Mouse (Mus musculus) heart, adult 9 months (tissue): ENCODE measurements around the gene Hdac4.

Source experiments
- DNase-seq, 2 experiments: peaks; one replicate each; pipeline ENCODE4 v3.0.0; 2022; ENCODE audit warnings: low spot score in 2 of 2

The Hdac4 gene

DNA sequence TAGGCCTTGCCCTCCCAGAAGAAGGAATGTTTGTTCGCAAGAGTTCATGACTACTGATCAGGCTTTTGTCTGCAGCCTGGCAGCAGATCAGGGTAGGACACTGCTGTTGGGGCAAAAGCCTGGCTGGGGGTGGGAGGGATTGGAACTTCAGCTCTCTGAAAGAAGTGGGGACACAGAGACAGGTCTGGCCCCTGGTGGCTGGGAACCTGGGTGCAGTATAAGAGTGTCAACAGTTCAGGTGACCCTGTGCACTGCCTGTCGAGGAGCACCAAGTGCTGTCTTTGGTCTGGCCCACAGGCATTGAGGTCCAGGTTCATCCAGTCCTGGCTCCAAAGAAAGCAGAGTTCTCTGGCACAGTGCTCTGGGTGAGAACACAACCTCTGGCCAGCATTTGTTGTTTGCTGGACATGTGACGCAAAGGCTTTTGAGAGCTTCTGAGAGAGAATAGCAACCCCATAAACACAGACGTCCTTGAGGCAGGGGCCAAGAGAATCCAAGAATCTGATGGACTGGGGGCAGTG, 95.1 kb downstream of the Hdac4 start:
- peak; percentile 81 for DNase-seq

DNA sequence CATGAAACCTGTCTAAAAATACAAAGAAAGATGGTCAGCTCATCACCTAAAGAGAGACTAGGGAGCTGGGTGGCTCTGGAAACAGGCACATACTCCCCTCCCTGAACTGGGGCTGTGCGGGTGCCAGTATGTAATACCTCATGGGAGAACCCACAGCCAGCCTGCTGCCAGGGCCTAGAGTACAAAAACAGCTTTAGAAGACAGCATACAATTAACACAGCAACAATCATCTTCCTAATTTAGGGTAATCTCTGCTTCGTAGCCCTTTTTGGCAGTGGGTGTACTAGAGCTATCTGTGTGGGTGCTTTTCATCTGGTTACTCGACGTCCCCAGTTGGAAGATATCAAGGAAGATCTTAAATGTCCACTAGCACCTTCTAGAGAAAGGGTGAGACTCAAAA, 95.5 kb downstream of the Hdac4 start:
- DNase-seq = no peak

DNA sequence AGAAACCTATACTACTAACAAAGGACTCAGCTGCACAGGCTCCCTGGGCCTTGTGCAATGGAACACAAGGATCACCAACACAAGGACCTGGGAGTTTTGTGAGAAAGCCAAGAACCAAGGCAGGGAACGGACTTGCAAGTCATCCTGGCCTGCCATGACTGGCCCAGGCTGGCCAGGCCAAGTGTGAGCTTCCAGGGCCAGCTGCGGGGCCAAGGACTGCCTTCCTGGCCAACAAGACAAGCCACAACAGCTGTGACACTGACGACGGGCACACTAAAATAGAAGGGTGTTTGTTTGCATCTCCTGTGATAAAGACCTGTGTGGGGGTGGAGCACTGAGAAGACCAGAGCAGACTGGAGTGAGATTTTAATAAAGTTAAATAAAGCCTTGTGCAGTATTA, 96.0 kb downstream of the Hdac4 start:
- peak; percentile 59 to 75 for DNase-seq

DNA sequence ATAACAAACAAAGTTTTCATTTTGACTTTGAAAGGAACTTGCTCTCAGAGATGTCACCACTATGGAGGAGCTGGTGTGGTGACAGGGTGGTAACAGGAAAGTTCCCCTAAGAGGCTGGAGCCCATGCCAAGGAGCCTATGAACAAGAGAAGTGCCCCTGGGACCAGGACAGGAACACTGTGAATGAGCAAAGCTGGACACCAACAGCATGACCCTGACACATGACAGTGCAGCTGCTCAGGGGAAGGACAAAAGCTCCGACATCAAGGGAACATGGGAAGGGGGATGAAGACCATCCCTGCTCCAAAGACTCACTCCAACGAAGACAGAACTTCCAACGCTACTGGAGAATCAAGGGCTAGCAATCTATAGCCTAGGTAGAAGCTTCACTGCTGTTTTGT, 97.0 kb downstream of the Hdac4 start:
- no peak for DNase-seq

DNA sequence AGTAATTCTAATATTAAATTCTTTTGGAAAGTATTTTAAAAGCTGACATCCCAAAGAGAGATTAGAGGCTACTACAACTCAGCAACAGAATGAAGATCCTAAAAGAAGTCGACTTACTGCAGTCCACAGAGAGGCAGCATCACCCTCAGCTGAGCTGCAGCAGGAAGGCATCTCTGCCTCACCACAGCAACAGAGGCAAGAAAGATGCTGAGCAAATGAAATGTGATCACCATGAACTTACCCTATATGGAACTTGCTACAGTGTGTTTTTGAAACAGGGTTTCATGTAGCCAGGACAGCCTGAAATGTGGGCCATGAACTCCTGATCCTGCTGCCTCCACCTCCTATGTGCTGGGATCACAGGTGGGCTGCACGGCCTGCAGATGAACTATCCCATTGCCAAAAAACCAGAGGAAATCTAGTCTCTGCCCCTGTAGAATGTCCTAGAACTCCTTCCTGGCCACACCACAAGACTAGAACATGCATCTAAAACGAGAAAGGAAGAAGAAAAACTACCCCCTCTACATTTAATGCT, 98.4 kb downstream of the Hdac4 start:
- no peak for DNase-seq

DNA sequence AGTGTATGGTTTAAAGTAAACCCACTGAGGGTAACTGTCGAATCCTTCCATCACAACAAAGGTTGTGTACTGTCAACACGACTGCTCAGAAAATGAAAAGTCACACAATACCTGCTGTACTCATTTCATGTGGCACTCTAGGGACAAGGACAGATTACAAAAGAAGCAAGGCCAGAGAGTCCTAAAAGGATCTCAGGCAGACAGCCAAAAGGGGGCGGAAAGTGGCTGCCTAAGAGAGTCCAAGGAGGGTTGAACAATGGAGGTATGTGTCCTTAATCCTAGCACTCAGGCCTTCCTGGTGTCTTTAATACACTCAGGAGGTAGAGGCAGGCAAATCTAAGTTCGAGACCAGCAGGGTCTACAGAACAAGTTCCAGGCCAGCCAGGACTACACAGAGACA, 103.2 kb downstream of the Hdac4 start:
- no peak for DNase-seq

DNA sequence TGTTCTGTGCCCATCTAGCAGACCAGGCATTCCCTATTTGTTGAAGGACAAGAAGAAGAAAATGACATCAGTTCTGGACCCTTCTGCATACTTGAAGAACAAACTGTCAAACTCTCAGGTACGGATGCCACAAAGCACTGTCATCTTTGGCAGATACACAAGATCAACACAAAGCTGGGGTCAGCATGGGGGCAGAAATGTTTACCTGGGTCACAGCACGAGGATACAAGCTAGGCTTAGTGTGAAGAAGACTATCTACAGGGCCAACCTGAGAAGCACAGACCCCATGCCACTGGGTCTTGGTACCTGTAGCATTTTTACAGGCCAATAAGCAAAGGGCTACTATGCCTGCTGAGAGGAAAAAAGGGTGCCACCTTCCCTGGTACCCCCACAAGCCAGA, 107.7 kb downstream of the Hdac4 start:
- DNase-seq = no peak

DNA sequence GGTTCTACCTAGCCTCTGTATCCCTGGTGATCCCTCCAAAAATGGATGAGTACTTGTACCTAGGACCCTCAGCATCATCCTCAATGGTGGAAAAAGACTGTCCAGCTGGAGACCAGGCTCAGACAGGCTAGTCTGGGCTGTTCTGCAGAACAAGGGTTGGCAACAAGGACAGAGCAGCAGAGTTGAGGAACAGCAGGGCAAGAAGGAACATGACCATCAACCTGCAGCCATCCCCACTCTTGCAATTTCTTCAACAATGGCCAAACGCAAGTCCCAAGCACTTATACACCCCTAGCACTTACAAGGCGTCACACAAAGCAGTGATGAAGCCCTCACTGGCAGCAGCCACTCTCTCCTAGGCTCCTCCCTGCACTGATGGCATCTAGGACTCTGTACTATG, 108.2 kb downstream of the Hdac4 start:
- no peak for DNase-seq

DNA sequence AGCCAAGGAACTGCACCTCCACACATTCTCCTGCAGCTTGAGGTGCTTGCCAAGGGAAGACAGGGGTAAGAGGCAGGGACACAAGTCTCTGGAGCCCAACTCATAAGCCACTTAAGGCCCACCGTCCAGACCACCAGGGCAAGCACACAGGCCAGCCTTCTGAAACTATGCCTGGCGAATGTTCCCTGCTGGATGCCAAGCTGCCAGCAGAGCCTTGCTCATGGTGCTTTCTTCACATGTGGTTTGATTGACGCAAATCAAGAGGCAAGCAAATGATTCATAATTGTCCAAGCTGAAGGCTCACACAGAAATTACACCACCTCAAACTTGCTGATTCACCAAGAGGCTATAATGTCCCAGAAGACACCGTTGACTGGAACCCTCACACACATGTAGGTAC, 108.7 kb downstream of the Hdac4 start:
- DNase-seq = no peak

DNA sequence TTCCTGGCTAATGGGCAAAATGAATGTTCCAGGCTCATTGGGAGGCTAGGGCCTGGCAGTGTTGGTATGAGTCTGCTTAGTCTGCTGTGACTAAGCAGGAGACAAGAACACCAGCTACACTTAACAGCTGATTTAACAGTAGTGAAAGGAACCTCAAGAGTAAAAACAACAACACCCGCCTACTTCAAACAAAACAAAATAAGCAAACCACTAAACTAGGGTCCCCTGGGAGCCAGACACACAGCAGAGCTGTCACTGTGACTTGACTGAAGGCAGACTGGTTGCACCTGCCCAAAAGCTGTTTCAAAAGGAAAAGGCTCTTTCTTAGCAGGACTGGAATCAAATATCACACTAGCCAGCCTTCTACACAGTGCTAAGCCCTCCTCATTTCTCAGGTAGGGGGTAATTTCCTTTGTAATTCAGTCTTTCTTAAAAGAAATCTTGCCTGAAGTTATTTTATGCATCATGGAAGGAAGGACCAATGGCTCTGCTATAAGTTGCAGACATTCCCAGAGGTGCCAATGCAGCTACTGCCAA, 109.2 kb downstream of the Hdac4 start:
- no peak for DNase-seq

DNA sequence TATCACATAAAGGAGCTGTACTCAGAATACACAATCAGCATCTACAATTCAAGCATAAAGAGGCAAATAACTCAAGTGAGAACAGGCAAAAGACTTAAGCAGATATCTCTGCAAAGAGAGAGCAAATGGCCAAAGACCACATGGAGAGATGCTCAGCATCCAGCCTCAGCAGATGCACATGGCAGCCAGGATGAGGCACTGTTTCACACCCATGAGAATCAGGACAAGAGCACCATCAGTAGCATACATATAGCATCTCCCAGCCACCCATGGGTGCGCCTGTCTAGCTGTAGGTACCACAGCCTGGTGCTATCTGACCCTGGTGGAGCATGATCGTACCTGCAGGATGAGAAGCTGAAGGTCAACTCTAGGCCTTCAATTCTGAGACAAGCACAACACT, 110.8 kb downstream of the Hdac4 start:
- no peak for DNase-seq

DNA sequence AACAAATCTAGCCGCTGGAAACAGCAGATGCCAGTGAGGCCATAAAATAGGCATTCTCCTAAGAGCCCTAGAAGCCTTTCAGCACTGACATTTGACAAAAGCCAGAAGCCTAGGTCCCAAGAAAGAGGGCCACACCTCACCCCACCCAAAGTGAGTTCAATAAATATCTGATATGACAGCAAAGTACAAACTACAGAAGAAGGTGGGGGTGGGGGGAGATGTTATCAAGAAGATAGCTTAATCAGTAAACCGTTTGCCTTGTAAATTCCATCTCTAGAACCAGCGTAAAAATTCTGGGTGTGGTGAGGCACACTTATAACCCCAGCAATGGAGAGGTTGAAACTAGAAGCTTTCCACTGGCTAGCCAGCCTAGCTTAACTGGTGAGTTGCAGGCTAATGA, 111.5 kb downstream of the Hdac4 start:
- no peak for DNase-seq

DNA sequence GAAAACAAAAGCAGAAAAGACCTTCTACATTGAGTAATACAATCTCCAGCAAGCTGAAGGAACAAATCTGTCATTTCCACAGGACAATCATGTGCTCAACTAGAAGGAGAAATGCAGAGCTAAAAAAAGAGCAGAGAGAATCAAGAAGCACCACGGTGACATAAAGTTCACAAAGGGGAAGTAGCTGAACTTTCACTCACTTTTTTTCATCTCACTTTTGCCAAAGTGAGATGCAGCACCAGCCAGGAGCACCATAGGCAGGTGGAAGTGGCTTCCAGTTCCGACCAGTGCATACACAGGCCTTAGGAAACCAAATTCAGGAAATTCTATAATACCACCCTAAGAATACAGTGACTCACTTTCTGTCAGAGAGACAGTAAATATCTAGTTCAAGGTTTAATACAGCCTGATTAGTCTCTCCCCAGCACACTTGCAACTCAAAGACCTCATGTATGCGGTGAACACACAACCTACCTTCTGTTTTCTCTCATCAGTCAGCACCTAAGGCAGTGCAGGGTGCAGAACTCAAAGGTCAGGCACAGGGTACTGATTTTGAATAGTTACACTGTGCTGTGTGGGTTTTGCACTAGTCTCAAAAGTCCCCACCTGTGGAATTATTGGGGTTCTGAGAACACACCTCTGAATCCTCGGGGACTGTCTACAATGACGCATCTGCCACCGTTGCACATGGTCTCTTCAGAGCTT, 112.5 kb downstream of the Hdac4 start:
- peak in 1 of 2 experiments; percentile 35 for DNase-seq

DNA sequence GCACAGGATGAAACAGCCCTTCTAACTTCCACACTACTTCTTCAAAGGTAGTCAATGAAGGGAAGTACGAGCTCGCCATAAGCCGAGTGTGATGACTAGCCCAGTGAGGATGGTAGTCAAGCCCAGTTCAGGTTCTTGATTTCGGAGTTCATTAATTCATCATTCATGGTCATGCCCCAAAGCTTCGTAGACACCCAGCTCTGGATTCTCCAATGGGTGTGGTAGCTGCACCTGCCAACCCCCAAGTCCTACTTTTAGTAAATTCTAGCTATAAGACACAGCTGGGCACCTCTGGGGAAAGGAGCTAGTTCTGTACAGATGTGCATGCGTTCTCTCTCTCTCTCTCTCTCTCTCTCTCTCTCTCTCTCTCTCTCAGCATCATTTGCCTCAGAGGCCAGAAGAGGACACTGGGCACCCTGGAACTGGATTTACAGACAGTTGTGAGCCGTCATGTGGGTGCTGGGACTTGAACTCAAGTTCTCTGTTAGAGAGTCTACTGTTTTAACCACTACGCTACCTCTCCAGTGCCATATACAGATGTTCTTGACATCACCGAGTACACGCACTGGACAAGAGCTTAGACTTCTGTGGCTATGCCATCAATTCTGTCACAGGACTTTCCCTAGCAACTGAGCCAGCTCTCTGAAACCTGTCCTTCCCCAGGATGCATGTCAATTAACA, 113.2 kb downstream of the Hdac4 start:
- no peak for DNase-seq

DNA sequence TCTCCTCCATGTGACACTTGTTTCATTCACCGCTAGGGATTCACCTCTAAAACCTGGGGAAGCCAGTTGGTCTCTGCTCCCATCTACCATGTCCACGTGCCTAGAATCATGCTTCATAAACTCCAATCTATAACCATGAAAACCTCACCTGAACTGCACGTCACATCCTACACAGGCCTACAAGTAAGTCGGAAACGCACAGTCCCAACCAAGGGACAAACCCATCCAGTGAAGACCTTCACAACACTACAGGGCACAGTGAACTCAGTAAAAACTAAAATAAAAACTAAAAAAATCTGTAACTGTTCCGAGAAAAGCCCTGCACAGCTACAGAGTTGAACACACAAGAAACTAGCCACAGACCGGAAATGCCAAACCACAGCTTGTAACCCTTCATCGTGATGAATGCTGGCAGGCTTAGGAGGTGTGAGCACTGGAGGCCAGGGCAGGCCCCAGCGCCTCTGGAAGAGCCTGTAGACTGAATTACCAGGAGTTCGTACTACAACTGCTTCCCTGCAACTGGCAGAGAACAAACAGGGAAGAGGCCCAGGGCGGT, 115.4 kb downstream of the Hdac4 start:
- DNase-seq = no peak

DNA sequence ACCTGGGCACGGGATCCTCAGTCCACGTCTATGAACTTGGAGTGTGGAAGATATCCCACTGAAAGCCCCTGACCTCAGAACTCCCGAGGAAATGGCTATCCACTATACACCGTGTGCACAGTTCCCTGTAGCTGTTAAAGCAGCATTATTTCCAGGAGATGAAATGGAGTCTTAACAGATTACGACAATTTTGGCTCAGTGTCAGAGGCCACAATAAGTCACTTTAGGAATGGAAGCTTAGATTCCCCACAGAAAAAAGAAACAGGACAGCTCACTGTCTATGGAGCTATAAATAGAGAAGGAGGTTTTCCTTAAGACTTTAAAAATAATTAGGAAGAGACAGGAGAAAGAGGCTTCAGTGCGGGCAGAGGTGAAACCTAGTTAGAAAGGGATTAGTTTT, 120.2 kb downstream of the Hdac4 start:
- no peak for DNase-seq

DNA sequence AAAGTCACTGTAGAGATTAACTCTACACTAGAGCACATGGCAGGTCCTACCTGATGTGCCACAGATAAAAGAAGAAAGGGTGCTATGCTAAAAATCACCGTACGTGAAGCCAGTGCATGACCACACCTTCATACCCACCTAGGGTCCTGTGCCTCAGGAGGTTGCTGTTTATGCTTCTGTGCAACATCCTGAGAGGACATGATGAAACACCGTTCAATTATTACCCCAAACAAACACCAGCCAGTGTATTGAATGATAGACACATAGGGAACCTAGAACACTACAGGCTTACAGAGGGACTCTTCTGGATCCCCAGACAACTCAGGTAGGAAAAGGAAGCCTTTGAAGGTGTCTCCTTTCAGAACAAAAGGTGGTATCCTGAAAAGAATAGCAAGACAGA, 120.8 kb downstream of the Hdac4 start:
- no peak for DNase-seq

DNA sequence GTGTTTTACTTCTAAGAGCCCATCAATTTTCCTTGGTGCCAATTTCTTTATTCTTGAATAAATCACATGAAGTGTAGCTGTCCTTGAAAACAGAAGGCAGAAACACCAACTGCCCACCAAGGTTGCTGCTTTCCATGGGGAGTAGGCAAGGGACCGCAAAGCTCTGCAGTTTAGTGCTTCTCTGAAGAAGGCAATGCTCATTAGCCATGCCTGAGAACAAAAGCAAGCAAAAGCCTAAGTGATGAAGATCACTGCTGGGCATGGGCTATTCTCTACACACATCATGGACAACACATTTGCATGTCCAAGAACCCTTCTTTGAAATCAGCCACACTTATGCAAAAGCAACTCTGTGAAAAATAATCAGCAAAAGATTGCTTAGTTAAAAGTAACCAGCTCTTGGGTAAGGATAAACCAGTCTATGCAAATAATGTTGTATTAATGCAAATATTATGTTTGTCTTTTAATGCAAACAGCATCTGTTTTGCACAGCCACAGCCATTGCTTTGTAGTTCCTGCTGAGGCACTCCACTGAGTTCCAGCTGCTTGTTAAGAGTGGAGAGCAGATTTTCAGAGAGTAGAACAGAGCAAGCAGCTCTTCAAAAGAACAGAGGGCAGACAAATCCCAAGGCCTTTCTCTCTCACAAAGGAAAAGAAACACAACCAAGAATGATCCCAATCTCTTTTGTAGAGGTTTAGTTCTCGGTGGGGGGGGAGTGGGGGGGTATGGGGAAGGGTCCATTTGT, 125.4 kb downstream of the Hdac4 start:
- DNase-seq = no peak

DNA sequence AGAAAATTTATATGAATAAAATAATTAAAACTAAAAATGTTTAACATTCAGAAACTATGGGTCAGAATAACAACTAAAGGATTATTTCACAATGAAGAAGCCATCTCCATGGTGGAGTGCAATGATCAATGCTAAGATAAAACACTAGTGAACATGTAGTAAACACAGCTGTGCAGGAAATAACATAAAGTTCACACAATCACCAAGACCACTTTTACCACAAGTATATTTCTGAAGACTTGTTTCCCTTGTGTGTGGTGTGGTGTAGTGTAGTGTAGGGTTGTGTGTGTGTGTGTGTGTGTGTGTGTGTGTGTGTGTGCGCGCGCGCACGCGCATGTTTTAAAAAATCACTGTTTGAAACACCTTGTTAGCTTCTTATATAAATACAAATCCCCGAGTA, 126.0 kb downstream of the Hdac4 start:
- DNase-seq = no peak

DNA sequence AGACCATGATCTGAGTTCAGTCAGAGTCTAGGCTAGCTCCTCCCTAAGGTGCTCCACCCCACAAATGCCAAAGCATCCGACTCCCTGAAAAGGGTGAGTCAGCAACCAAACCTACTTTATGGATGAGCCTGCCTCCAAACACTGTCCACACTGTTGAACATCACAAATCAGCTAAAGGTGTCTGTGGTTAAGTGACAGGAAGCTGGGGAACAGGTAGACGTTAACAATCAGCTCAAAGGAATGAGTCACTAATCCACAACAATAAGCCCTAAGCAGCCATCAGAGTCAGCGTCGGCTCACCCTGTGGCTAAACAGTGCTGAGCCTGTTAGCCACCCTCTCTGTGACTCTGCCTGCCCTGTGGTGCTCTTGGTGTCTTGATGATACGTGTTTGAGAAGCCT, 131.2 kb downstream of the Hdac4 start:
- no peak for DNase-seq

DNA sequence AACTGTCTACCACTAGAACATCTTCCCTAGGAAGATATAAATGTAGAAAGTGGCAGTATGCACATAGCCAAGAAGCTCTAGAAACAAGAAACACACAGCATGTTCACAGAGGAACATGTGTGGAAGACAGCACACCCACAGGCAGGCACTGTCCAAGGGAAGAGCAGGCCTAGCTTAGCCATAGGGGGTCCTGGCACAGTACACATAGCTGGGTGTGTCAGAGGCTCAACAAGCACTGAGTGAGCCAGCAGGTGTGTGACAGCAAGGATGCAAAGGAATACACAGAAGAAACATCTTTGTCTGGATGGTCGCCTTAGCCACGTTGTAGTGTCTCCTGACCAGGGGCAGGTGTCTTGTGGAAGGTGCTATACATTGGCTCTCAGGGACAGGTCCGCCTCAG, 132.2 kb downstream of the Hdac4 start:
- no peak for DNase-seq
